Mouse (Mus musculus) stomach, postnatal 0 days (tissue): ENCODE measurements around the gene Rictor.

ENCODE experiments used
- CTCF ChIP-seq: IDR thresholded peaks from 2 replicates; pipeline ENCODE4 v1.5.1; 2016; ENCODE audit warnings: antibody characterized with exemption, low read depth, mild to moderate bottlenecking, moderate library complexity
- EP300 ChIP-seq: optimal IDR thresholded peaks from 2 replicates; pipeline ENCODE3; 2016; ENCODE audit warnings: antibody characterized with exemption

DNA sequence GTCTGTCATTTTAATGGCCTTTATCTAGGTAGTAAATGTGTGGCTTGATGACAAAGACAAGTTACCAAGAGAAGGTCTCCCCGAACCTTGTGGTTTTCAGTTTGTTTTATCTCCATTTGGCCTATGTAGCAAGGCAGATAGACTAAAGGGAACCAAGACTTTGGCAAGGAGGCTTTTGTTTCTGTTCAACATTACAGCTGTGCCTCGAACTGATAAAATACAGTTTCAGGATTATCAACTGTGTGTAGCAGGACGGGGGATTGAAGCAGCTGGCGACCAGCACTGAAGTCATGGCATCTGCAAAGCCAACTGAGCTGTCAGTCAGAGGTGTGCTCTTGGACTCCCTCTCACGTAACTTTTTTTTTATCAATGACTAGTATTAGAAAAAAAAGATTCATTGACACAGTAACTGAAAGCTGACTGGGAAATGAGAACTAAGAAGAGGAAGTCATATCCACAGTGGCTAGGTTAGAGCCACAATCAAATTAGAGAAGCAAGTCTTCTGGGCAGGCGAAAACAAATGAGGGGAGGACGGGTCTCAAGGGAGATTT is 2.8 kb upstream of the Rictor start:
- TF ChIP-seq CTCF (no peak), EP300 (no peak)
